Mouse (Mus musculus) spleen, adult 2 months (tissue): ENCODE results near the gene Itfg2.

Experiments
- CTCF ChIP-seq: fragments of 200-500 bp; IDR thresholded peaks from 2 replicates; pipeline ENCODE4 v1.5.1; 2011; ENCODE audit warnings: mild to moderate bottlenecking, inconsistent platforms; ENCODE audit not compliant: insufficient read depth, insufficient read length, insufficient replicate concordance; ENCODE audit errors: extremely low read depth
- POLR2A ChIP-seq: fragments of 200-500 bp; IDR thresholded peaks from 2 replicates; pipeline ENCODE4 v1.6.1; 2011; ENCODE audit warnings: low read depth, low read length, inconsistent platforms

DNA sequence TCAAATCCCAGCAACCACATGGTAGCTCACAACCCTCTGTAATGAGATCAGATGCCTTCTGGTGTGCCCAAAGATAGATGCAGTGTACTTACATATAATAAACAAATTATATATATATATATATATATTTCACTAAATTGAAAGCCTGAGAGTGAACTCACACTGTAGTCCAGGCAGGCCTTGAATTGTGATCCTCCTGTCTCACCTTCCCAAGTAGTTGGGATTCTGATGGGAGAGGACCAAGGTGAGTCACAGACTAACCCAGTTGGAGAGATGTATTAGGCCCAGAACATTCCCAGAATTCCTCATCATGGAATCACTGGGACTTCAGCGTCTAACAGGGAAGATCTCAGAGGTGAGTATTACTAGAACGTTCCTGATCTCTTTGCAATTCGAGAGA is 25.7 kb downstream of the Itfg2 start, which contains the start of gene Nrip2:
- TF ChIP-seq POLR2A, result no peak
- TF ChIP-seq CTCF, result no peak
